Mouse (Mus musculus): ENCODE measurements around the gene Ly6g6e. TPM values are rescaled to one million over a fixed set of nuclear protein-coding genes. Genes with fewer than 3 reads are reported as not detected.

Gene Ly6g6e
- polyA plus RNA-seq, 1 experiment from 2014 or later = 11.8 TPM

- H3K9ac ChIP-seq (ENCODE audit: low read depth, low read length) = no peak overlapping the region; the same call in 1 of the 2 replicates
- H3K4me3 ChIP-seq (ENCODE audit: low read depth, low read length) = no peak overlapping the region
- no peaks in the 10 kb centered on the region for H3K9me3 ChIP-seq (ENCODE audit: control insufficient read depth, low read length)
- no peaks in the 10 kb centered on the region for H3K4me1 ChIP-seq (ENCODE audit: control insufficient read depth, insufficient read depth, low read length)
- WGBS = 69% methylated on average over 6 of the region's 6 CpGs
- H3K4me2 ChIP-seq (ENCODE audit: low read depth, low read length) = no peak overlapping the region
- no peaks in the 10 kb centered on the region for H3K36me3 ChIP-seq (ENCODE audit: control insufficient read depth, insufficient read depth, low read length)
- no peak for ATAC-seq (ENCODE audit: low read depth)
- H3K27ac ChIP-seq (replicated peaks; ENCODE audit: low read depth, low read length) = no peak overlapping the region
- DNase-seq (ENCODE audit: low spot score) = no peak
- H3K27me3 ChIP-seq (replicated peaks; ENCODE audit: control insufficient read depth, insufficient read depth, low read length) = no peaks in the 10 kb centered on the region
Observed at GRCm38 (mm10) chr17:35034896-35035295, 41.8 kb upstream of the Ly6g6e start.

- DNase-seq (ENCODE audit: low spot score) (no peak), ATAC-seq (ENCODE audit: low read depth) (no peak)
- Histone ChIP-seq H3K27me3 (replicated peaks; ENCODE audit: control insufficient read depth, insufficient read depth, low read length) (no peaks in the 10 kb centered on the region), H3K27ac (replicated peaks; ENCODE audit: low read depth, low read length) (no peak overlapping the region), H3K4me1 (ENCODE audit: control insufficient read depth, insufficient read depth, low read length) (no peaks in the 10 kb centered on the region), H3K36me3 (ENCODE audit: control insufficient read depth, insufficient read depth, low read length) (no peaks in the 10 kb centered on the region), H3K9ac (ENCODE audit: low read depth, low read length) (no peak overlapping the region), H3K9me3 (ENCODE audit: control insufficient read depth, low read length) (no peaks in the 10 kb centered on the region), H3K4me3 (ENCODE audit: low read depth, low read length) (no peak overlapping the region), H3K4me2 (ENCODE audit: low read depth, low read length) (no peak overlapping the region)
- 81% methylated on average over 11 of the region's 11 CpGs for WGBS
Observed at GRCm38 (mm10) chr17:35039121-35039873, 37.4 kb upstream of the Ly6g6e start.

DNA sequence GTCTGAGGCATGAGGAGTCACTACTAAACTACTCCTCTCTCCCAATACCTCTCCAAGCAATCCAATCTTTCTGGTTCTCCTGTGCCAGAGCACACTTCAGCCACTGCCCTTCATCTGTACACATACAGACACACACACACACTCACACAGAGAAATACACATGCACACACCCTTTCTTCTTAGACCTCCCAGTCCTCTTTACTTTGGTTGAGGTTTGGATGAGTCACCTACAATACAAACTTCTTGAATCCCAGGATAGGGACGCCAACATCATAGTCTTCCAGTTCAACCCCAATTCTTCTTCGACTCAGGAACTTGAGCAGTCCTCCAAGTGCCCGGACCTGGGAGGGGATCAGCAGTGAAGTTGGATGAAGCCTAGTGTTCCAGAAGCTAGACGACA is 32.9 kb upstream of the Ly6g6e start:
- WGBS = 84% methylated on average over 4 of the region's 4 CpGs
- DNase-seq (ENCODE audit: low spot score) (no peak), ATAC-seq (ENCODE audit: low read depth) (no peak)
- Histone ChIP-seq H3K27me3 (replicated peaks; ENCODE audit: control insufficient read depth, insufficient read depth, low read length) (no peaks in the 10 kb centered on the region), H3K4me2 (ENCODE audit: low read depth, low read length) (no peak overlapping the region), H3K9ac (ENCODE audit: low read depth, low read length) (no peak overlapping the region), H3K9me3 (ENCODE audit: control insufficient read depth, low read length) (no peaks in the 10 kb centered on the region), H3K4me3 (ENCODE audit: low read depth, low read length) (no peak overlapping the region), H3K4me1 (ENCODE audit: control insufficient read depth, insufficient read depth, low read length) (peaks cover 33% of the 10 kb centered on the region), H3K36me3 (ENCODE audit: control insufficient read depth, insufficient read depth, low read length) (no peaks in the 10 kb centered on the region), H3K27ac (replicated peaks; ENCODE audit: low read depth, low read length) (no peak overlapping the region)

- 78% methylated on average over 7 of the region's 7 CpGs for WGBS
- ATAC-seq (ENCODE audit: low read depth) (no peak), DNase-seq (ENCODE audit: low spot score) (no peak)
- H3K27me3 ChIP-seq (replicated peaks; ENCODE audit: control insufficient read depth, insufficient read depth, low read length) = no peaks in the 10 kb centered on the region
- peak overlapping the region; percentile 87 for H3K9ac ChIP-seq (ENCODE audit: low read depth, low read length)
- peaks cover 42% of the 10 kb centered on the region for H3K4me1 ChIP-seq (ENCODE audit: control insufficient read depth, insufficient read depth, low read length)
- peak overlapping the region; percentile 66 for H3K4me3 ChIP-seq (ENCODE audit: low read depth, low read length)
- peak overlapping the region; percentile 98 for H3K4me2 ChIP-seq (ENCODE audit: low read depth, low read length)
- no peak overlapping the region for H3K27ac ChIP-seq (replicated peaks; ENCODE audit: low read depth, low read length)
- H3K36me3 ChIP-seq (ENCODE audit: control insufficient read depth, insufficient read depth, low read length) = no peaks in the 10 kb centered on the region
- H3K9me3 ChIP-seq (ENCODE audit: control insufficient read depth, low read length) = no peaks in the 10 kb centered on the region
Observed at GRCm38 (mm10) chr17:35044904-35045806, 31.5 kb upstream of the Ly6g6e start.

DNA sequence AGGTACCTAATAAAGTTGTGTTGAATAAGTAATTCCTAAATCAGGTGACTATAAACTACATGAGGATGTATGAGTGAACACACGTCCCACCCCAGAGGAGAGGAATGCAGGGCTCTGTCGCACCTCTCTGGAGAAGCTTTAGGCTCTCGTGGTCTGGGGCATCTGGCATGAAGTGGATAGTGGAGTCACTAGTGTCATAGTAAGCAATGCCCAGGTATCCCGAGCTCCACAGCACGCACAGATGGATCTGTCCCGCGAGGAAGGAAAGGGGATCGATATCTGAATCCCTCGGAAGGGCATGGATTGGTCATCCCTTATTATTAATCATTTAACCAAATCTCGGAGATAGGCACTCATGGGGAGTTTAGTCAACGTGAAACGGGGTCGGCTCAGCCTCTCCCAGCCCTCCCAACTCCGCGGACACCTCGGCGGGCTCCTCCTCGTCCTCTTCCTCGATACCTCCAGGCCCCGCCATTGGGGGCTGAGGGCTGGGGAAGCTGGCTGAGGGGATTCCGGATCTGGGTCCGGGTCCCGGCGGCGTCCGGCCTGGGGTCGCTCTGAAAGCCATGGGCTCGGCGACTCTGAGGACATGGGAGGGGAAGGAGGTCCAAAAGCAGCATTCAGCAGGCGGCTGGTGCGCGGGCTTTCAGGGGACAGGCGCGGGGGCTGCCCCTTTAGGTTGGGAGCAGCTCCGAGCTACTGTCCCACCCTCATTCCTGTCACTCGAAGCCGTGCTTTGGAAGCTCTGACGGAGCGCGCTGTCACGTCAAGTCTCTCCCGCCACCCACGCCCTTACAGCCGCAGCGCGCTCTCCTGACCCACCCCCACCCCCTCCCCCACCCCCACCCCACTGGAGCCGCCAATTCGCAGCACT is 30.7 kb upstream of the Ly6g6e start:
- DNase-seq (ENCODE audit: low spot score) (no peak), ATAC-seq (ENCODE audit: low read depth) (no peak; the same call in 1 of the 2 replicates)
- H3K27ac ChIP-seq (replicated peaks; ENCODE audit: low read depth, low read length) = peak overlapping the region; percentile 92
- peak overlapping the region; percentile 98 for H3K4me2 ChIP-seq (ENCODE audit: low read depth, low read length)
- H3K36me3 ChIP-seq (ENCODE audit: control insufficient read depth, insufficient read depth, low read length) = no peaks in the 10 kb centered on the region
- H3K9ac ChIP-seq (ENCODE audit: low read depth, low read length) = peak overlapping the region; percentile 87
- H3K4me1 ChIP-seq (ENCODE audit: control insufficient read depth, insufficient read depth, low read length) = peaks cover 42% of the 10 kb centered on the region
- 10% methylated on average over 19 of the region's 48 CpGs for WGBS
- no peaks in the 10 kb centered on the region for H3K9me3 ChIP-seq (ENCODE audit: control insufficient read depth, low read length)
- no peaks in the 10 kb centered on the region for H3K27me3 ChIP-seq (replicated peaks; ENCODE audit: control insufficient read depth, insufficient read depth, low read length)
- H3K4me3 ChIP-seq (ENCODE audit: low read depth, low read length) = peak overlapping the region; percentile 66

DNA sequence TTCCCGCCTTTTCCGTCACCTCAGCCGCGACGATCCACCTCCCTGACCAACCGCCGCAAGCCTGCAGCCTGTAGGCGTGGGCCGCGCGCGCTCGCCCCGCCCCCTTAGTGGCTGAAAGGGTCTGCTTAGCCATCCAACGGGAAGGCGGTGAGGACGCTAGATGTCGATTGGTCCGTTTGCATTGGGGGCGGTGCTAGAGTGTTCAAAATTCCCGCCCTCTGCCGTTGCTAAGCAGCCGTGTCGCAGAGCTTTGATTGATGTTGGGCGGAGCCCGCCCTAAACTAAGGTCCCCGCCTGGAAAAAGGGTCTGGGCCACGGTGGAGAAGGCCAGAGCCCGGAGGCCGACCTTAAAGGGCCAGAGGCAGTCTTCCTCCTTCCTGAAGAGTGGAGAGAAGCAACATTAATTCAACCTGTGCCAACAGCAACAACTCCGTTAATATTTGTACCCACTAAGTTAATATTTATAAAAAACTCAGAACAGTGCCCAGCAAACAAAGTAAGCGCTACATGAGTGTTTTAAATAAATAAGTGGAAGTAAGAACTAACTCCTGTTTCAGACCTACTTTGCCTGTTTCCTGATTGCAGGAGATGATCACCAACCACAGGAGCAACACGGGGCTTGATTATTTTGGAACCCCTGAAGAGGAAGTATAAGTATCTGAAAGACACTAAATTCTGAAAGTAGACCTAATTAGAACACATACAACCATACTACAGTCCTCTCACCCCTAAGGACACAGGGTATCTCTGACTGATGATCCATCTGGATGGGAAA is 29.8 kb upstream of the Ly6g6e start, which contains the start of gene Msh5:
TSS of gene Msh5 (minus strand) at position 65 of the 775 bp plus-strand sequence.
- peaks cover 45% of the 10 kb centered on the region for H3K4me1 ChIP-seq (ENCODE audit: control insufficient read depth, insufficient read depth, low read length)
- DNase-seq (ENCODE audit: low spot score) (peak; percentile 99), ATAC-seq (ENCODE audit: low read depth) (peak; percentile 96)
- 4% methylated on average over 29 of the region's 33 CpGs for WGBS
- H3K4me3 ChIP-seq (ENCODE audit: low read depth, low read length) = peak within 1 kb of the TSS; percentile 66
- H3K27ac ChIP-seq (replicated peaks; ENCODE audit: low read depth, low read length) = peak within 1 kb of the TSS; percentile 96
- H3K27me3 ChIP-seq (replicated peaks; ENCODE audit: control insufficient read depth, insufficient read depth, low read length) = no peaks in the 10 kb centered on the region
- H3K9me3 ChIP-seq (ENCODE audit: control insufficient read depth, low read length) = no peaks in the 10 kb centered on the region
- peak within 1 kb of the TSS; percentile 98 for H3K4me2 ChIP-seq (ENCODE audit: low read depth, low read length)
- no peaks in the 10 kb centered on the region for H3K36me3 ChIP-seq (ENCODE audit: control insufficient read depth, insufficient read depth, low read length)
- peak within 1 kb of the TSS; percentile 87 for H3K9ac ChIP-seq (ENCODE audit: low read depth, low read length)

DNA sequence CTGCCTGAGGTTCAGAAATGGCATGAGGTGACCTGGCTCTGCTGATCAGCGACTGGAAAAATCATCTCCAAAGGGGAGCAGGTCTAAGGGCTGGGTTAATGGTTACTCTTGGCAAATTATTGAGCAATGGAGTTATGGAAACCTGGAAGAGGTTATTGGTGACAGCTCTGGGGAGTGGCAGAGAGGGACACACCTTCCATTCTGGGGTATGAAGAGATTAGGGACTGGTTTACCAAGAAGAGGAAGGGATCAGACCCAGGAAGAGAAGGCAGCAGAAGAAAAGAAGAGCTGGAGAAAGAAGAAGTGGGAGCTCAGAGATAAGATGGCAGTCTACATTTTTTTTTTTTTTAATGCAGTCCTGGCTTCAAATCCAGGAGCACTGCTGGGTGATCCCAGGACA is 29.0 kb upstream of the Ly6g6e start:
- H3K4me3 ChIP-seq (ENCODE audit: low read depth, low read length) = no peak overlapping the region
- no peak overlapping the region for H3K9ac ChIP-seq (ENCODE audit: low read depth, low read length)
- H3K4me1 ChIP-seq (ENCODE audit: control insufficient read depth, insufficient read depth, low read length) = peaks cover 50% of the 10 kb centered on the region
- no peaks in the 10 kb centered on the region for H3K27me3 ChIP-seq (replicated peaks; ENCODE audit: control insufficient read depth, insufficient read depth, low read length)
- no peak for DNase-seq (ENCODE audit: low spot score)
- no peak for ATAC-seq (ENCODE audit: low read depth)
- 0 out of 2 replicates have a peak overlapping the region, but pooled peaks have one; percentile 2 for H3K4me2 ChIP-seq (ENCODE audit: low read depth, low read length)
- H3K27ac ChIP-seq (replicated peaks; ENCODE audit: low read depth, low read length) = peak overlapping the region; percentile 96
- H3K9me3 ChIP-seq (ENCODE audit: control insufficient read depth, low read length) = no peaks in the 10 kb centered on the region
- 62% methylated on average over 1 of the region's 1 CpGs for WGBS
- H3K36me3 ChIP-seq (ENCODE audit: control insufficient read depth, insufficient read depth, low read length) = peaks cover 7% of the 10 kb centered on the region

Data from embryonic facial prominence, embryonic 14.5 days (tissue).